Mouse (Mus musculus): ENCODE data around the gene Svs6. TPM values are rescaled to one million over a fixed set of nuclear protein-coding genes. Genes with fewer than 3 reads are reported as not detected.
"Not testable (repeated sequence)": the region's sequence is repeated elsewhere in the genome, so short reads cannot be mapped to it uniquely, and the experiment has no call there.

Svs6 gene
- not detected for total RNA-seq (2021)
- long read RNA-seq, experiment 1: 0 reads
- long read RNA-seq, experiment 2: 0 reads

DNA sequence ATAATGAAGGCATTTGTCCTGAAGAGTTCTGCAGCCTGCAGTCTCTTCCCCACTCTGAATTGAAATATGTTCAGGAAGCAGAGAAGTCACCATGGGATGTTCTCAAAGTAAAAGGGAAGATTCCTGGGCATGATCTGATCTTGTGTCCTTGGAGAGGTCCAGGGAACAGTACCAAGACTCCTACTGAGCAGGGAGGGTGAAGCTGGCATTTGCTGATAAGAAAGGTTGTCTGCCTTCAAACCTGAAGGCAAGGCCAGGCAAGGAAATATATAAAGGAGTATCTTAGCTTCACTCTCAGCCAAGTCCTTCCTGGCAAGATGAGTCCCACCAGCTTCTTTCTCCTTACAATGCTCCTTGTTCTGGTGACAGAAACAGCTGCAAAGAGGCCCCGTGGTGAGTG lies at the start of gene Svs6:
Gene Svs6, plus strand, starts transcription at position 301 of the 400 bp plus-strand sequence.
- DNase-seq: not testable (repeated sequence)

DNA sequence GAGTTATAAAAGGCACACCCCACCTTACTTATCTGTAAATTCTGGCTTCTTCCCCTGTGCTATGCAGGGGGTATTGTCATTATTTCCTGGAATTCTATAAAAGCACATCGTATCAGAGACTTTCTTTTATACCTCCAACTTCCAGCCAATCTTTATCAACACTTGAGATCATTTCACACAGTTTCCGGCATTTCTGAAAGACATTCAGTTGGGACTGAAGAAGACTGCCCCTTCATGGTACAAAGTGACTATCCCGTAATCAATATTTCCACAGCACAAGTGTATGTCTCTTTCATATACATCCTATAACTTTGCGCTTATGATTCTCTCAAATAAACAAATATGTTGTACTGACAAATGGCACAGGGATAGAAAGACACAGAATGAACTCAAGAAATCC lies 38.2 kb upstream of the Svs6 start, which contains the start of gene Svs4:
Gene Svs4, minus strand, starts transcription at position 101 of the 400 bp plus-strand sequence.
- no peak for DNase-seq

DNA sequence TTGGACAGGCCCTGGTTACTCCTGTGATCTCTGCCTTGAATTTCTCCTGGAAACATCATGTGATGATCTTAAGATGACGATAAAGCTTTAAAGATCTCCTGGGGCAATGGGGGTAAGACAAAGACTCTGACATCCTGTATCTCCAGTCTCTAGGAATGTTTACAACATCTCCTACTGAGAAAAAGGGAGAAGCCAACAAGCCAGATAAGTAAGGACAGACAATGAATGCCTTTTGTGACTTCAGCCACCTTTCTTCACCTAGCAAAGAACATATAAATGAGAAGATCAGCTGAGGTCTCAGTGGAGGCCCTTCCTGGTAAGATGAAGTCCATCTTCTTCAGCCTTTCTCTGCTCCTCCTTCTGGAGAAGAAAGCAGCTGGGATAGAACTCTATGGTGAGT lies 27.6 kb upstream of the Svs6 start, which contains the start of gene Svs3a:
Gene Svs3a, plus strand, starts transcription at position 301 of the 400 bp plus-strand sequence.
- not testable (repeated sequence) for DNase-seq

DNA sequence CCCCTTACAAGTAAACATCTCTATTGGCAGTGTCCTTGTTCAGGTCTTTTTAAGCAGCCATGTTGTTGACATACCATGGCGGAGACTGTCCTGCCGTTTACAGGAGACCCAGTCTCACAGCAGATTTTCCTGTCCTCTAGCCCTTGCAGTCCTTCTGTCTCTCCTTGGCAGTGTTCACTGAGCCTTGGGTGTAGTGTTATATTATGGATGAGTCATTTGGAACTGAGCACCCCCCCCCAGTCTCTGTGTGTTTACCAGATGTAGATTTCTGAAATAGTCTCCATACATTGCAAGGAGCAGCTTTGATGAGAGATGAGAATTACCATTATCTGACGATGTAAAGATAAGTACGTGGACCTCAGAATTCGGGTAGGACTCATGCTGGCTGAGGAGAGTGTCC lies 4.0 kb upstream of the Svs6 start:
- DNase-seq: no peak

DNA sequence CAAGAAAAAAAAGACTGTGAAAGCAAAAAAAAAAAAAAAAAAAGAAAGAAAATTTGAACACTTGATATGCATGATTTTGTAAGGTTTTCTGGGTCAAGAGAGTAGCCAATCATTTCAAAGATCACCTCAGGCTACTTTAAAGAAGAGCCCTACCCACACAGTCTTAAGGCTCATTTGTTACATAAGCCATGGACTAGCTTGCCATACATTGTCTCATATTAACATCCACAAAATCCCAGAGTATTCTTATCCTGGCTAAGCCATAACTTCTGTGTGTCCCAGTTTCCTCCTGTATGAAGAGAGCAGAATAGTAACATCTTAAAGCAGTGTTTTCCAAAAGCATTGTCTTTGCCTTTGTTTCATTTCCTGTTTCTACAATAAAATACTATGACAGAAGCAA lies 1.1 kb upstream of the Svs6 start:
- not testable (repeated sequence) for DNase-seq

DNA sequence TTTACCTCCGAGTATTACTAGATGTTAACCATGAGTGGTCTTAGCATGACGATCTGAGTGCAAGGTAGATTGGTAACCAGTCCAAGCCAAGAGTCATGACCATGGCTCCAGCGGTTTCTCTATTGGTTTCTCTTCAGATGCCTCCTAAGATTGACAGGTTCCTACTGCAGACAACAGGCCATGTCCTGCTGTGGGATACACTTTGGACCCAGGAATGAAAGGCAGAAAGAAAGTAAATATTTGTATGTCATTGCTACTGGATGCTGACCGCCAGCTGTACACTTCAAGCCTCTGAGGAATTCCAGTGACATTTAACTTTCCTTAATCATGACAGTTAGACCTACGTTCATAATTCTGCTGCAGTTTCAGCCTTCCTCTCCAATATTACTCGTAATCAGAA lies 4.4 kb downstream of the Svs6 start:
- DNase-seq: no peak

DNA sequence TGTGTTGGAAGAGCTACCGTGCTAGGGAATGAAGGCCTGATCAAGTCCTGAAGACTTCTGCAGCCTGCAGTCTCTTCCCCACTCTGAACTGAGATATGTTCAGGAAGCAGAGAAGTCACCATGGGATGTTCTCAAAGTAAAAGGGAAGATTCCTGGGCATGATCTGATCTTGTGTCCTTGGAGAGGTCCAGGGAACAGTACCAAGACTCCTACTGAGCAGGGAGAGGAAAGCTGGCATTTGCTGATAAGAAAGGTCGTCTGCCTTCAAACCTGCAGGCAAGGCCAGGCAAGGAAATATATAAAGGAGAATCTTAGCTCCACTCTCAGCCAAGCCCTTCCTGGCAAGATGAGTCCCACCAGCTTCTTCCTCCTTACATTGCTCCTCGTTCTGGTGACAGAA lies 15.9 kb downstream of the Svs6 start, which contains the start of gene Svs5:
Gene Svs5, plus strand, starts transcription at position 301 of the 400 bp plus-strand sequence.
- DNase-seq: not testable (repeated sequence)

DNA sequence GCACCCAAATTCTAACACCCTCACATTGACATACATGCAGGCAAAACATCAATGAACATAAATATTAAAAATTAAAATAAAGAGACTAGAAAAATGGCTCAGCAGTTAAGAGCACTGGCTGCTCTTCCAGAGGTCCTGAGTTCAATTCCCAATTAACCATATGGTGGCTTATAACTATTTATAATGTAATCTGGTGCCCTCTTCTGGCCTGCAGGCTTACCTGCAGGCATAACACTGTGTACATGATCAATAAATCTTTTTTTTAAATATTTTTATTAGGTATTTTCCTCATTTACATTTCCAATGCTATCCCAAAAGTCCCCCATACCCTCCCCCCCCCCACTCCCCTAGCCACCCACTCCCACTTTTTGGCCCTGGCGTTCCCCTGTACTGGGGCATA lies 27.2 kb downstream of the Svs6 start:
- DNase-seq: not testable (repeated sequence)

DNA sequence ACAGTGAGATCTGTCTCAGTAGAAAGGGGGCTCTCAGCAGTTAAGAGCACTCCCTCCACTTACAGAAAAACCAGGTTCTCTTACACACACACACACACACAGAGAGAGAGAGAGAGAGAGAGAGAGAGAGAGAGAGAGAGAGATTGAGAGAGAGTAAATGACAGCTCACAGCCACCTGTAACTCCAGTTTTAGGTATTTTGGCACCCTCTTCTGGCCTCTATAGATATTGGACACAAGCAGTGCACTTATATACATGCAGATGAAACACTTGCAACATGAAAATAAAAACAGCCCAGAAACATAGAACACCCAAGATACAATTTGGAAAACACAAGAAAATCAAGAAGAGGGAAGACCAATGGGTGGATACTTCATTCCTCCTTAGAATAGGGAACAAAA lies 31.1 kb downstream of the Svs6 start:
- not testable (repeated sequence) for DNase-seq

DNA sequence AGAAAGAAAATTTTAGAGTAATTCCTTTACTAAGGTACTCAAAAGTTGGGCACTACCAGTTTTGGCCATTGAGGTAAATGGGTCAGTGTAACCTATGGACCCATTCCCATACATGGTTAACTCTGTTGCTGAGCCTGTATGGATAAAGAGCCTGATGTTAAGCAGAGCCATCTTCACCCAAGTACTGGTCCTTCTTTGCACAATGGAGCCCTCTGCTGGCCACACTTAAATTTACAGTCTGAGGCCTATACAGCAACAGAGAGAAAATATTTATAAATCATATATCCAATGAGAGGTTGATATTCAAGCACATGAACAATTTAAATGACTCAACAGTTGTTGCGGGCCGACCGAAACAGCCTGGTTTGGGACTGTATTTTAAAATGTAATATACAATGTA lies 32.4 kb downstream of the Svs6 start:
- peak; percentile 31 for DNase-seq

DNA sequence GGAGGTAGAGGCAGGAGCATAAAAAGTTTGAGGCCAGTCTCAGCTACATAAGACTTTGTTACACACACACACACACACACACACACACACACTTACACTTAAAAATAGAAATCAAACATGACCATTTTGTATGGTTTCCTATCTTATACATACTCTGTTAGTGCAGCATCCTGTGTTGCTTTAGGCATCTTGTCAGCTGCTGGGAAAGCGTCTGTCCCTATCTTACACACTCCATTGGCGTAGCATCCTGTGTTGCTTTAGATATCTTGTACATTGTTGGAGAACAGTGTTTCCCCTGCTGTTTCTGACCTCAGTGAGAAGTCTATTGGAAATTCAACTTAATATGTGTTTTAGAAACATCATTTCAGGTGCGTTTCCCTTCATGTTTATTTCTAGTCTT lies 36.1 kb downstream of the Svs6 start:
- DNase-seq: no peak

DNA sequence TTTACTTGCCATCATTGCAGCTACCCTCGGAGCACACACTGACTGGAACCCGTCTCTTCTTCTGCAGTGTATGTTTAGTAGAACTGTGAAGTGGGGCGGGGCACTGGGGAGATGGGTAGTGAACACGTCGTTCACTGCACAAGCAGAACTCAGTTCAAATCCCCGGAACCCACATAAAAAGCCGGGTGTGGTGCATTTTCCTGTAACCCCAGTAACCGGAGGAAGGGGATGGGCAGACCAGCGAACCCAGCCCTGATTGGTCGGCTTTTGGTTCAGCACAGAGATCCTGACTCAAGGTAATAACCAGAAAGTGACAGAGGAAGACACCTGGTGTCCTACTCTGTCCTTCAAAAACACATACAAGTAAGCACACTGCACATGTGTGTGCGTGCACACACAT lies 36.8 kb downstream of the Svs6 start:
- DNase-seq: no peak

DNA sequence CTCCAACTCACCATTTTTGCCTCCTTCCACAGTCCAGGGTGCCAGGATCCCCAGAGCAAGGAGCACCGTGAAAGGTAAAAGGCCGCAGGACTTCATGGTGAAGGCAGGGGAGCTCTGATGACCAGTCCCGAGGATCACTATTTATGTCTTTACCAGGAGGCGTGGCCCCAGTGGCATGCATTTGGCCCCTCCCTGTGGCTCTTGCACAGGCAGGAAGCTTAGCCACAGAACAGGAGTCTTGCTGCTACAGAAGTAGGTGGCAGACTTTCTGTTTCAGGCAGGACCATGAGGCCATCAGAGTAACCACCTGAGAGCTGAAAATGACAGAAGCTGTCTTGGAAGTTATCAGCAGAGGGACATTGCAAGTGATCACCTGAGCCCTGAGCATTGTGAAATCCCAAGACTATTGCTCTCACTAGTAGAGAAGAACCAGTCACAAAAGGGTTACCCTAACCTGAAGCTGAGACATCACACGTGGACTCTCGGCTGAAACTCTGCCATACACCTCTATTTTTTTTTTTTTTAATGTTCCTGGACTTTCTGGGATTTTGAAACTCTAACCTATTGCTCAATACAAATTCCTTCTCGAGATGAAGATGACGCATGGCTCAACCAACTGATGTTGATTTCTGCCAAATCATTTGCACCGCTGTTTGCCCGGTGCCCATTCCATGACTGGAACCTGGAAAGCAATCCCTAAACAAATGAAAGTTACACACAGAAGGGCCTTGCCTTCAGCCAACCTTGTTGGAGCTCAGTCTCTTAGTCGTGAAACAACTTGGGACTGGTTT lies 39.8 kb downstream of the Svs6 start:
- DNase-seq: no peak

DNA sequence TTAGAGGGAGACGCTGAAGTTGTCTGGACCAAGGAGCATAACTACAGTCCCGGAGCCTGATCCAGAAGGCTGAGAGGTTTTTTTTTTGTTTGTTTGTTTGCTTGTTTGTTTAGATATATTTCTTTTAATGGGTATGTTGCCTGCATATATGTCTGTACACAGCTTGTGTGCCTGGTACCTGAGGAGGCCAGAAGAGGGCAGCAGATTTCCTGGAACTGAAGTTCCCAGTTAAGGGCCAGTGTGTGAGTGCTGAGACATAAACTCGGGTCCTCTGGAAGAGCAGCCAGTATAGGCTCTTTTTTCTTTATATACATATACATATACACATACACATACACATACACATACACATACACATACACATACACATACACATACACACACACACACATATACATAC lies 41.8 kb downstream of the Svs6 start:
- no peak for DNase-seq

DNA sequence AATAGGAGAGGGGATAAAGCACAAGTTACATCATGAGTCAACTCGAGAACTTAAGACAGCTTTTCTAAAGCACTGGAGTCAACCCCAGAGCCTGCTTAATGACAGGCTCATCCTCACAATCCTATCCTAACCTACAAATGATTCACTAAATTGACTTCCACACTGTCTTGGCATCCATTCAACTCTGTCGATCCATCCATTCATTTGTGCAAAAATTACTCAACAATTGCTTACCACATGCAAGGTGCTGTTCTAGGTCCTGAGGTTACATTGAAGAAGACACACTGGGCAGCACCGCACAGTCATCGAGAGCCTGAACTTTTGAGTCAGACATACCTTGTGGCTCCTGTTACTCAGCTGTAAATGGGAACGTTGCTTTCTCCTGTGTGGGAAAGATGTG lies 42.5 kb downstream of the Svs6 start:
- DNase-seq: no peak

DNA sequence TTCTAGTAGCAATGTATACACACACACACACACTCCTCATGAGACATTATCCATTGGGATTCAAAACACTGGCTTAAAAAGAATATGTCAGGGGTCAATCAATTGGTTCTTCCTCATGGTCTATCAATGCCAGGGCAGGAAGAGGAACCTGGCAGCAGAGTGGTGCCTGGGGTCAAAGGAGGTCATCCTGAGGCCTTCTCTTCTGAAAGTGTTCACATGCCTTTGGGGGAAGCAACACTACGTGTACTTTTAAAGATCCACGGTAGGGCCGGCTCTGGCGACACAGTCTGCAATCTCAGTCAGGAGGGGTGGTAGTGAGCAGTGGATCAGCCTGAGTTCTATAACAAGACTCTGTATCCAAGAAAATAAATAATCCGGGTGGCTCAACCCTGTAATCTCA lies 43.1 kb downstream of the Svs6 start:
- DNase-seq: no peak

DNA sequence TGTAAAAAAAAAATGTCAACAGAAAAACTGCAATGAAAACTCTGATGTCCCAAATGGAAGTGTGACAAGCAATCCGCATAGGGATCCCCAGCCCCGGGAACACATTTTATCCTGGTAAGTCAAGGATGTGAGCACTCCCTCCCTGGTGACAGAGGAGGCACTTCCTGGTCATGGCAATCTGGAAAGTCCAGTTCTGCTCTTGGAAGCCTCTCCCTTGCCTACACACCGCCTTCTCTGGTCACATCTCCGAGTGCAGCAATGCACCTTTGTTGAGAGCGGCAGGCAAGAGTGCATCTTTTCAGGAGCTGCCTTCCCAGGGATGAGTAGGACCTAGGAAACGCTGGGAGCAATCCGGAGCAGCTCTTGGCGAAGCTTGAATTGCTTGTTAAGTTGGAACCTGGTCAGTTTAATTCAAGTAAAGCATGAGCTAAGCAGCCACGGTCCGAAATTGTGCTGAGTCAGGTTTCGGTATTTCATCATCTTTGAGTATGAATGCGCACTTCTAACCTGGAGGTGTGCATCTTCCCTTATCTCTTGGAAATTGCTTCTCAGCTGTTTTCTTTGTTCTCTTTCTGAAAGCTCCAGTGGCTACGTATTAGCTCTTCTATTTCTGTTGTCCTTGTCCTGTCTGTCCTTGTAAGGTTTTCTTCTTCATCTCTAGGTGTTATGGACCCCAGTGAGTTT lies 44.6 kb downstream of the Svs6 start:
- DNase-seq: no peak

DNA sequence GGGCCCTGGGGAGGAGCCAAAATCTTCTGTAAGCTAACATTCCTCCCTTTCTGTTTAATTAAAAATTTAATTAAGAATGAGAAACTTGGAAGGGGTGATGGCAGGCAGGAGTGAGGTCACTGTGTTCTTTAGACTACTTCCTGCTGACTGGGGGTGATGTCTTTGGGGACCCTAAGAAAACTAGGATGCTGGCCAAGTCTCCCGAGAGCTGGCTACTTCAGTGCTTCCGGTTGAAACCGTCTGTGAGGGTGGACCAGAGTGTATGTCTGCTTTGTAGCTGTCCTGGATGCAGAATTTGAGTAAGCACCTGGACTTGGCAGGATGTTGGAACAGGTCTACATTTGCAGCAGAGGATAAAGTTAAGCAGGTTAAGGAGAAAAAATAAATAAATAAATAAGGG lies 50.4 kb downstream of the Svs6 start:
- no peak for DNase-seq

Small RNA genes within 50 kb of the gene (microRNA-seq; reads per million reads assigned to microRNA genes)
- gene Mir7678: 0 reads per million in 2 experiments

Other genes starting within 250 kb of the Svs6 start
- gene Stk4, start 246.4 kb upstream of the Svs6 start, total RNA-seq (2021): 10 to 100 TPM; 13.7 to 15.1 TPM
- 10 to 100 TPM; 14.7 to 18.7 TPM for gene Tomm34, start 245.6 kb upstream of the Svs6 start, total RNA-seq (2021)
- gene Kcns1, start 145.6 kb upstream of the Svs6 start, total RNA-seq (2021): 1 to 10 TPM; 4.8 to 5.1 TPM
- gene Wfdc5, start 134.0 kb upstream of the Svs6 start, total RNA-seq (2021): under 1 TPM; 0.47 to 0.52 TPM
- not detected for gene Wfdc12, start 126.1 kb upstream of the Svs6 start, total RNA-seq (2021)
- gene Wfdc15a, start 116.6 kb upstream of the Svs6 start, total RNA-seq (2021): not detected
- gene Wfdc15b, start 95.1 kb upstream of the Svs6 start, total RNA-seq (2021): not detected
- gene Svs2, start 78.3 kb upstream of the Svs6 start, total RNA-seq (2021): not detected
- gene Svs3b, start 60.1 kb upstream of the Svs6 start, total RNA-seq (2021): not detected
- not detected for gene Svs4, start 38.3 kb upstream of the Svs6 start, total RNA-seq (2021)
- not detected for gene Svs3a, start 27.5 kb upstream of the Svs6 start, total RNA-seq (2021)
- not detected for gene Svs5, start 16.0 kb downstream of the Svs6 start, total RNA-seq (2021)
- gene Slpi, start 72.3 kb downstream of the Svs6 start, total RNA-seq (2021): 1 to 10 TPM in 1 of 2 experiments, not detected in 1; 1.4 TPM
- gene Rbpjl, start 86.4 kb downstream of the Svs6 start, total RNA-seq (2021): under 1 TPM; 0.05 to 0.07 TPM
- gene Matn4, start 88.4 kb downstream of the Svs6 start, total RNA-seq (2021): 1 to 10 TPM; 5.8 to 7.8 TPM
- gene Sdc4, start 127.1 kb downstream of the Svs6 start, total RNA-seq (2021): 10 to 100 TPM; 52.5 TPM
- 10 to 100 TPM; 16.8 to 18.4 TPM for gene Sys1, start 140.2 kb downstream of the Svs6 start, total RNA-seq (2021)
- gene Gm20458, start 144.2 kb downstream of the Svs6 start, total RNA-seq (2021): 1 to 10 TPM in 1 of 2 experiments, not detected in 1; 3.3 TPM
- not detected for gene Trp53tg5, start 157.0 kb downstream of the Svs6 start, total RNA-seq (2021)
- 10 to 100 TPM; 13.0 to 17.7 TPM for gene Dbndd2, start 169.4 kb downstream of the Svs6 start, total RNA-seq (2021)
- 10 to 100 TPM; 44.3 to 51.3 TPM for gene Pigt, start 180.8 kb downstream of the Svs6 start, total RNA-seq (2021)
- gene Wfdc2, start 245.7 kb downstream of the Svs6 start, total RNA-seq (2021): not detected

Data from gastrocnemius, postnatal 10 days (tissue).